Mouse (Mus musculus) liver, embryonic 13.5 days (tissue): ENCODE data around the gene Ankrd63. TPM values are rescaled to one million over a fixed set of nuclear protein-coding genes. Genes with fewer than 3 reads are reported as not detected.

Experiments used
- ATAC-seq: fragments of 200-750 bp; cut with Nextera tagmentation; 2 replicates; pipeline ENCODE4 v1.8.0; 2017; ENCODE audit warnings: low read depth, mild to moderate bottlenecking, moderate number of reproducible peaks, moderate library complexity
- DNase-seq: peaks from one replicate; pipeline ENCODE4 v3.0.0; 2022
- H3K27ac ChIP-seq: fragments of 300-500 bp; sonication (generic); 2 replicates; pipeline ENCODE4 v1.5.1; 2015; ENCODE audit warnings: moderate library complexity, mild to moderate bottlenecking, inconsistent platforms
- H3K27me3 ChIP-seq: fragments of 300-500 bp; sonication (generic); 2 replicates; pipeline ENCODE4 v1.6.1; 2015; ENCODE audit warnings: mild to moderate bottlenecking, inconsistent platforms
- H3K36me3 ChIP-seq: fragments of 300-500 bp; sonication (generic); 2 replicates; pipeline ENCODE4 v1.6.1; 2015; ENCODE audit warnings: mild to moderate bottlenecking, inconsistent platforms
- H3K4me1 ChIP-seq: fragments of 300-500 bp; sonication (generic); replicated peaks from 2 replicates; pipeline ENCODE4 v1.6.1; 2015; ENCODE audit warnings: inconsistent platforms
- H3K4me2 ChIP-seq: fragments of 300-500 bp; sonication (generic); 2 replicates; pipeline ENCODE4 v1.6.1; 2015; ENCODE audit warnings: inconsistent platforms, mild to moderate bottlenecking, moderate library complexity
- H3K4me3 ChIP-seq: fragments of 300-500 bp; sonication (generic); replicated peaks from 2 replicates; pipeline ENCODE4 v1.5.1; 2015; ENCODE audit warnings: mild to moderate bottlenecking, inconsistent platforms
- H3K9ac ChIP-seq: fragments of 300-500 bp; sonication (generic); 2 replicates; pipeline ENCODE4 v1.6.1; 2015; ENCODE audit warnings: mild to moderate bottlenecking, inconsistent platforms
- H3K9me3 ChIP-seq: fragments of 300-500 bp; sonication (generic); replicated peaks from 2 replicates; pipeline ENCODE4 v1.6.1; 2016; ENCODE audit warnings: inconsistent platforms
- WGBS: fragments of 180-500 bp; shearing (Covaris S2); methylation state at CpG from one replicate; pipeline ENCODE4 v1.1.7; 2015; ENCODE audit not compliant: insufficient replicate concordance; 5-methylcytosine and 5-hydroxymethylcytosine counted together
- polyA plus RNA-seq: library from polyadenylated mRNA; unstranded; fragments of >200 nt; fragmentation: Nextera tagmentation; extraction: Ambion mirVana; gene quantifications from 2 replicates; pipeline ENCODE4 v1.2.1, GENCODE M21; 2015

The Ankrd63 gene
- polyA plus RNA-seq, 1 experiment from 2014 or later, result not detected

DNA sequence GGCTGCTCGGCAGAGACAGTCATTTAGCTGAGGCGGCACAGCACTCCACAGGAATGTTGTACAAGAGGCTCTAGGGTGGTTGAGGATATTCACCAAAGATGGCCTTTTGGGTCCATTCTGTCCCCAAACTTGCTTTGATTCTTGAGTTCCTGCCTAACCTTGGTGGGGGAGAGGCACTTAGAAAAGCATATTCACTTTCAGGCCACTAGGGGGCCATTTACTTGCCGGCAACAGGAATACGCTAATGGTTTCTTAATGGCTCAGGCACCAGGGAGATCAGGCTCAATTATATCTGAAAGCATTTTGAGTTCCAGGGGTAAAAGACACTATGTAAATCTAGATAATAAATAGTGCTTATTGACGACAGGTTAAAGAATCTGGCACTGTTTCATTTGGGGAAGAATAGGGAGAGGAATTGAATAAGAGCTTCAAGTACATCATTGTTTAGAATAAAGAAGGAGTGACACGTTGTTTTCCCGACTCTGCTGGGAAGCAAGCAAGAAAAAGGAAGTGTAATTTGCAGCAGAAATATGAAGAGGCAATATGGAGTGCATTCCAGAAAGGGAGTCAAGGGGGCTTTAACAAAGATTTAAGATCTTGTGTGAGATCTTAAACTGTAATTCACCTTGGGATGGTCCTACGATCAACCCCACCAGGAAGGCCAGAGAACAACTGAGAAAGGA lies 39.6 kb upstream of the Ankrd63 start:
- 27% methylated on average over 8 of the region's 8 CpGs for WGBS
- DNase-seq, result peak; percentile 38

DNA sequence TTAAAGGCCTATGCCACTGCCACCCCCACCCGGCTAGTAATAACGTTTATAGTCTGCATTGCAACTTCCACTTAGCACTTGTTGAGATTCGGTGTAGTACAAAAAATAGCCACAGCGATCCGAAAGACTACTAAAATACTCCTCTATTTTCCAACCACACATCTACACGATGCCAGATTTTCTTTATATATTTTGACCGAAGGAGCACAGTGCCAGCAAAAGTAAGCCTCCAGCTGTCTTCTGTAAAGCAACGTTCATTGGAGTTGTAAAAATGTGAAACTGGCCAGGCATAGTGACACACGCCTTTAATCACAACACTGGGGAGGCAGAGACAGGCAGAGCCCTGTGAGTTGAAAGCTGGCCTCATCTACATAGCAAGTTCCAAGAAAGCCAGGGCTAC lies 37.4 kb upstream of the Ankrd63 start:
- no peaks in the 10 kb centered on the region for H3K9me3 ChIP-seq
- peaks cover 19% of the 10 kb centered on the region for H3K4me1 ChIP-seq
- H3K27ac ChIP-seq, result no peak overlapping the region
- peaks cover 12% of the 10 kb centered on the region for H3K27me3 ChIP-seq
- no peaks in the 10 kb centered on the region for H3K36me3 ChIP-seq
- DNase-seq (no peak), ATAC-seq (no peak)
- H3K9ac ChIP-seq, result no peak overlapping the region
- H3K4me2 ChIP-seq, result no peak overlapping the region
- H3K4me3 ChIP-seq, result no peak overlapping the region
- 57% methylated on average over 9 of the region's 9 CpGs for WGBS

More for the DNA sequence above, 39.6 kb upstream of the Ankrd63 start:
- no peaks in the 10 kb centered on the region for H3K9me3 ChIP-seq
- H3K27me3 ChIP-seq, result peaks cover 12% of the 10 kb centered on the region
- no peak overlapping the region for H3K27ac ChIP-seq
- ATAC-seq, result no peak
- peaks cover 41% of the 10 kb centered on the region for H3K4me1 ChIP-seq
- no peak overlapping the region for H3K4me3 ChIP-seq
- no peaks in the 10 kb centered on the region for H3K36me3 ChIP-seq
- H3K9ac ChIP-seq, result no peak overlapping the region
- H3K4me2 ChIP-seq, result no peak overlapping the region

DNA sequence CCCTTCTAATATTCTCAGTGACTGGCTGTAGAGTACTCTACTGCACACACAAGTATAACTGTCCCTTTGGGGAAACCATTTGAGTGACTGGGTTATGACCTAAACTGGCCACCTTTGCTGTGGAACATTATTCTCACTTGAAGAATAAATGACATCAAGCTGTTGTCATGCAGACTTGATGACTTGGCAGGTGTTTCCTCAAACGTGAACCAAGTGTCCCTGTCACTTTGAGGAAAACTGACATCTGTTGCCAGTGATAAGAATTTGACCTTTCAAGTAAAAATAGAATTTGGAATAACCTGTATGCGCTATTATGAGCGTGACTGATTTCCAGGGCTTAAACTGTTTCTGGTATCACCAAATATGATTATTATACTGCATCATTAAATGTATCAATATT lies 36.6 kb upstream of the Ankrd63 start:
- H3K27ac ChIP-seq, result no peak overlapping the region
- 20% methylated on average over 3 of the region's 3 CpGs for WGBS
- H3K4me2 ChIP-seq, result no peak overlapping the region
- H3K36me3 ChIP-seq, result no peaks in the 10 kb centered on the region
- H3K4me3 ChIP-seq, result no peak overlapping the region
- ATAC-seq (no peak), DNase-seq (no peak)
- H3K4me1 ChIP-seq, result peaks cover 17% of the 10 kb centered on the region
- H3K9me3 ChIP-seq, result no peaks in the 10 kb centered on the region
- H3K9ac ChIP-seq, result no peak overlapping the region
- peaks cover 16% of the 10 kb centered on the region for H3K27me3 ChIP-seq

GRCm38 (mm10) chr2:118733341-118733740 lies 29.6 kb upstream of the Ankrd63 start:
- 71% methylated on average over 5 of the region's 5 CpGs for WGBS
- no peaks in the 10 kb centered on the region for H3K36me3 ChIP-seq
- no peak overlapping the region for H3K27ac ChIP-seq
- peaks cover 19% of the 10 kb centered on the region for H3K4me1 ChIP-seq
- H3K9ac ChIP-seq, result no peak overlapping the region
- ATAC-seq (no peak), DNase-seq (no peak)
- H3K4me3 ChIP-seq, result no peak overlapping the region
- H3K9me3 ChIP-seq, result no peaks in the 10 kb centered on the region
- H3K4me2 ChIP-seq, result no peak overlapping the region
- peaks cover 28% of the 10 kb centered on the region for H3K27me3 ChIP-seq

DNA sequence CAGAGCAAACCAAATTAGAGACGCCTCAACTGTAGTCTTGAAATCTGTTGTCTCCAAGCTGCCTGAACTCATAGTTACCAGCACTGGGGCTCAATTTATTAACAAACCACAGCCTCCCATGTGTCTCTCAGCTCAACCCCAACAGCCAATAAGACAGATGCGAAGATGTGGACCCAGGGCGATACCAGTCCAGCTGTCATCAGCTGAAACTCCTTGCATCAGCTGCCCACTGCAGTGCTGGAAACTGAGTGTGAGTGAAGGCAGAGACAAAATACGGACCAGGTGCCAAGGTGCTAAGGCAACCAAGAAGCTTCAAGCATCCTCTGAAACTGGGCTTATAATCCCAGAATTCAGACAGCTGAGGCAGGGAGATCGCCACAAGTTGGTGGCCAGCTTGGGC lies 28.2 kb upstream of the Ankrd63 start:
- H3K4me3 ChIP-seq, result no peak overlapping the region
- no peak overlapping the region for H3K9ac ChIP-seq
- H3K4me1 ChIP-seq, result peaks cover 27% of the 10 kb centered on the region
- 69% methylated on average over 5 of the region's 5 CpGs for WGBS
- peaks cover 42% of the 10 kb centered on the region for H3K27me3 ChIP-seq
- H3K9me3 ChIP-seq, result no peaks in the 10 kb centered on the region
- no peak overlapping the region for H3K4me2 ChIP-seq
- DNase-seq, result no peak
- H3K36me3 ChIP-seq, result no peaks in the 10 kb centered on the region
- no peak for ATAC-seq
- H3K27ac ChIP-seq, result no peak overlapping the region

- H3K4me3 ChIP-seq, result no peak overlapping the region
- peaks cover 27% of the 10 kb centered on the region for H3K4me1 ChIP-seq
- H3K4me2 ChIP-seq, result no peak overlapping the region
- no peaks in the 10 kb centered on the region for H3K9me3 ChIP-seq
- H3K9ac ChIP-seq, result no peak overlapping the region
- ATAC-seq (no peak), DNase-seq (peak; percentile 32)
- 6% methylated on average over 3 of the region's 3 CpGs for WGBS
- no peak overlapping the region for H3K27ac ChIP-seq
- peaks cover 37% of the 10 kb centered on the region for H3K27me3 ChIP-seq
- H3K36me3 ChIP-seq, result no peaks in the 10 kb centered on the region
These were observed 26.8 kb upstream of the Ankrd63 start for GRCm38 (mm10) chr2:118730622-118730915.

DNA sequence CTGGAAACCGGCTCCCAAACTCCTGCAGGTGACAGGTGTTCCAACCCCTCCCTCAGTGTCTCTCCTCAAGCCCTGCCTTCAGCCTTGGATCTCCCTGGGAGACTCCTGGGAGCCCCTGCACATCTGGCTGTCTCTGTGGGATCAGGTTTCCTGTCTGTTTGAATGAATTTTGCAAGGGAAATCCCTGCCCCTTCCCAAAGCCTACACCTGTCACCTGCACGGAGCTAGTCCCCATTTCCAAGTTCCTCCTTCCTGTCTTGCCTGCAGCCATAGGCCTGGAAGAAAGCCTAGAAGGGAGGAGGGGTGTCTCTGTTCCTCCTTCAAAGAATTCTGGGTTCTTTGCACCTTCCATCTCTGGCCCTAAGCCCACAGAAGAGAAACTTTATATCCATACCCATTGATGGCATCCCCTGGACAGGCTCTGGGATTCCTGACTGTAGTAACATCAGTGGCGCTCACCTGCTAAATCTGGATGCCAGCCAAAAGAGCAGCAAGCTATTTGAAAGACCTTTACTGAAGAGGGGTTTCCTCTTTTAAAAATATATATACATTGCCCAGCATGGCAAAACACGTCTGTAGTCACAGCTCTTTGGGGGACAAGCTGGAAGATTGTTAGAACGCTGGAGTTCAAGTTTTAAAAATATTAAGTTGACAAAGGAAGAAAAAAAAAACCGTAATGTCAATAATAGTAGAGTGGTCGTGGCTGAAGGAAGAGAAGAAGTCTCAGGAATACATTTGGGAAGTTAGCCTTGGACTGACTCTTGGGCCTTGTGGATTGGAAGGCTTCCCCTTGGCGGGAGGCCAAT lies 26.3 kb upstream of the Ankrd63 start:
- Histone ChIP-seq H3K4me1 (peaks cover 27% of the 10 kb centered on the region), H3K36me3 (no peaks in the 10 kb centered on the region), H3K9ac (no peak overlapping the region), H3K4me2 (no peak overlapping the region), H3K27me3 (peaks cover 37% of the 10 kb centered on the region), H3K4me3 (no peak overlapping the region), H3K27ac (no peak overlapping the region), H3K9me3 (no peaks in the 10 kb centered on the region)
- ATAC-seq, result no peak
- 27% methylated on average over 8 of the region's 8 CpGs for WGBS
- DNase-seq, result no peak

DNA sequence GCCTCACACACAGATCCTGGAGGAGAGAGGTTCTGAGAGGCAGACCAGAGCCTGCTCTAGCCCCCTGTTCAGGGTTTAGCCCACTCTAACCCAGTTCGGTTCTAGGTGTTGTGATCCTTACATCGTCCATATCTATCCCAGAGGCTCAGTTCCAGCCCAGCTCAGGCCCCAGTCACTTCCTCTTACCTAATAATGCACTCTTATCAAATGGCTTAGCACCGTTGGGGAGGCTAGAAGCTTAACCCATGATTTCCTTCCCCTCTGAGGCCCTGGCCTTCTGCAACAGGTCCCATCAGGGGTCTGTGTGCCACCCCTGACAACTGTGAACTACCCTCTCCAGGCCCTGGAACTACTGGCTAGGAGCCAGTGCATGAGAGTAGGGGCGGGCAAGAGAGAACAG lies 25.4 kb upstream of the Ankrd63 start:
- no peak; the same call in 1 of the 2 replicates for ATAC-seq
- H3K27ac ChIP-seq, result peak overlapping the region; percentile 59
- peaks cover 32% of the 10 kb centered on the region for H3K4me1 ChIP-seq
- no peaks in the 10 kb centered on the region for H3K36me3 ChIP-seq
- H3K4me3 ChIP-seq, result no peak overlapping the region
- H3K27me3 ChIP-seq, result peaks cover 37% of the 10 kb centered on the region
- DNase-seq, result no peak
- WGBS, result 9% methylated on average over 4 of the region's 4 CpGs
- H3K4me2 ChIP-seq, result no peak overlapping the region
- no peaks in the 10 kb centered on the region for H3K9me3 ChIP-seq
- H3K9ac ChIP-seq, result no peak overlapping the region

GRCm38 (mm10) chr2:118728337-118728736 lies 24.6 kb upstream of the Ankrd63 start, which contains the start of gene Plcb2:
Gene Plcb2 (minus strand): TSS chr2:118728438.
- Histone ChIP-seq H3K4me1 (peaks cover 41% of the 10 kb centered on the region), H3K27ac (peak within 1 kb of the TSS; percentile 59), H3K4me3 (peak within 1 kb of the TSS; percentile 19), H3K4me2 (peak within 1 kb of the TSS; percentile 46), H3K9ac (peak within 1 kb of the TSS; percentile 34), H3K36me3 (no peaks in the 10 kb centered on the region), H3K9me3 (no peaks in the 10 kb centered on the region), H3K27me3 (peaks cover 33% of the 10 kb centered on the region)
- DNase-seq (no peak), ATAC-seq (peak; percentile 39; the same call in 1 of the 2 replicates)
- WGBS, result 8% methylated on average over 7 of the region's 7 CpGs

DNA sequence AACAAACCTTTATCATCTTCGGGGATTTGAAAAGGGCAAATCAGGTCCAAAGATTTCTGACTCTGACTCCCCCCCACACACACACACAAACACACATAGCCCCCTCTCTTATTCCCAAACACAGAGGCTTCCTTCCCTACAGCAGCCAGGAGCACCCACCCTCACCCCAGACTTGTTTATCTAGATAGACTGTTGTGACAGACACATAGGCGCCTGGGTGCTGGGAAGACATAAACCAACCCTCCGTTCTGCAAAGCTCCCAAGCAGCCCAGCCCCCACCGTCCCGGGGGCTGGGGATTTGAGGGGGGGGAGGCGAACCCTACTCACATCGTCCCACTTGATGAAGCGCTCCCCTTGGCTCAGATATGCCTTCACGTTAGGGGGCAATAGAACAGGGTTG lies 24.1 kb upstream of the Ankrd63 start:
- DNase-seq (no peak), ATAC-seq (no peak)
- H3K4me3 ChIP-seq, result peak overlapping the region; percentile 19
- H3K9me3 ChIP-seq, result no peaks in the 10 kb centered on the region
- H3K27me3 ChIP-seq, result peaks cover 37% of the 10 kb centered on the region
- 5% methylated on average over 9 of the region's 9 CpGs for WGBS
- H3K9ac ChIP-seq, result peak overlapping the region; percentile 34; the same call in 1 of the 2 replicates
- H3K27ac ChIP-seq, result peak overlapping the region; percentile 59
- H3K4me2 ChIP-seq, result peak overlapping the region; percentile 46
- H3K4me1 ChIP-seq, result peaks cover 43% of the 10 kb centered on the region
- H3K36me3 ChIP-seq, result no peaks in the 10 kb centered on the region

DNA sequence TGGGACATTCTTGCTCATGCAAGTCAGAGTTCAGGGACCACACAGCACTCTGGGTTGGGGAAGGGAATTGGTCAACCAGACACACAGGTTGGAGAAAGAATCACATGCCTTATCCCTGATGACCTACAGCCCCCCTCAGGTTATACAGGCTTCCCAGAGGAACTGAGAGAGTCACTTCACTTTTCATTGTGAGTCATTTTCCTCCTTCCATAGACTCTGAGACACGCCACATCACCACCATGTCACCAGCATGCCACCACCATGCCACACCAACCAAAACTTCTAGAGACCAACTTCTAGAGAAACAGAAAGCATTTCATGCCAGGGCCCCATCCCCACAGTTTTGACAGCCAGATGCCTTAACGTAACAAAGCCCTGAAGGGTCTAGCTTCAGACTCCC lies 23.1 kb upstream of the Ankrd63 start:
- peak overlapping the region; percentile 19; the same call in 1 of the 2 replicates for H3K4me3 ChIP-seq
- H3K4me1 ChIP-seq, result peaks cover 46% of the 10 kb centered on the region

More for the DNA sequence above, 23.1 kb upstream of the Ankrd63 start:
- ATAC-seq (no peak), DNase-seq (no peak)
- no peak overlapping the region for H3K9ac ChIP-seq
- 58% methylated on average over 2 of the region's 2 CpGs for WGBS
- H3K4me2 ChIP-seq, result peak overlapping the region; percentile 46
- H3K9me3 ChIP-seq, result no peaks in the 10 kb centered on the region
- no peaks in the 10 kb centered on the region for H3K36me3 ChIP-seq
- peaks cover 42% of the 10 kb centered on the region for H3K27me3 ChIP-seq
- H3K27ac ChIP-seq, result no peak overlapping the region
